Mouse (Mus musculus): Measurements from ENCODE around the gene A030014E15Rik.

DNA sequence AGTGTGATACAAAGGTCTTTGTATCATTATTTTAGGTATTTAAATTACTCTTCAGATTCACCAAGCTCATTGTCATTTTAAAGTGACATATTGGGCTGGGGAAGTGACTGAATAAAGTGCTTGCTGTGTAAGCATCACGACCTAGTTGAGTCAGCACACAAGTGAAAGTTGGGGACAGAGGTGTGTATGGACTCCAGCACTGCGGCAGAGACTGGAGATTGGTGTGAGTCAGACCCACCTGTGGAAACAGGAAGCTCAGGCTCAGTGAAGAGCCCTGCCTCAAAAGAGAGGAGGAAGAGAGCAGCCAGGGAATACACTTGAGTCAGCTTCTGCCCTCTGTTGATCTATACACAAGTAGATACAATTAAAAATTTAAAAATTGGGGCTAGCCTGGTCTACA, 45.5 kb upstream of the A030014E15Rik start:
- TF ChIP-seq CTCF (IDR thresholded peaks at IDR 0.05; ENCODE audit: insufficient read depth, low read depth, low read length) (no peak), POLR2A (IDR thresholded peaks at IDR 0.05; ENCODE audit: insufficient read depth, low read depth, low read length) (no peak)

All from olfactory bulb, adult 2 months (tissue).